19 mouse cellular contexts compared by ENCODE assay signal in the genomic region with DNA sequence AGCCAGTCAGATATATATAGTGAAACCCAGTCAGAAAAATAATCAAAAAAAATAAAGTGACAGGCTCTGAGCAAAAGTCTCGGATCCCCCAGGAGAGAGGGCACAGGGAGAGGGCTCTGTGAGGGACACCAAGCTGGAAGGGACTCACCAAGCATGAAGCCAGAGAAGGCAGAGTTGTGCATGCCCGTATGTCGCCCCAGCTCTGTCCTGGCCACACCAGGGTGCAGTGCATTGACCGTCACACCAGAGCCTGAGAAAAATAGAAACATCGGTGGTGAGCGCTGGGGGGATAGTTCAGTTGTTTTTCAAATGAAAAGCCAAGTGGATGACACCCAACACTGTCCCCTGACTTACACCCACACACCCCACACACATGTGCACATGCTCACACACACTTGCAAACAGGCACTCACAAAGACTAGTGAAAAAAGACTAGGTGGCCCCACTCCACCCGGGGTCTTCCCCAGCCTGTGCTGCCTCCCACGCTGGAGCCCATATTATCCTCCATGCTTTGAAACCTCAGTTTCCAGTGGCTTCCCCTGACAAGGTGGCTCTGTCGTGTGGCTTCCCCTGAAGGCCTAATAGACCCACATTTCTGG. TPM values are rescaled to one million over a fixed set of nuclear protein-coding genes. Genes with fewer than 3 reads are reported as not detected.
"Had no signal": no experiment of that assay in that cellular context is flagged by ENCODE, and none has a peak within 500 bp of the region (broad histone marks: within the 10 kb centered on the region; RNA-seq: fewer than 3 reads in every experiment).

No protein-coding gene starts in this region.

- ATAC-seq: lung, postnatal 0 days; midbrain, embryonic 13.5 days; midbrain, embryonic 15.5 days had no signal

- H3K4me2 ChIP-seq: lung, embryonic 15.5 days; midbrain, embryonic 11.5 days; midbrain, embryonic 13.5 days; midbrain, embryonic 15.5 days; neural tube, embryonic 12.5 days; stomach, embryonic 15.5 days had no signal

- H3K9me3 ChIP-seq: lung, embryonic 15.5 days; midbrain, embryonic 13.5 days; midbrain, embryonic 15.5 days; neural tube, embryonic 12.5 days; stomach, embryonic 15.5 days had no signal

- H3K27me3 ChIP-seq: lung, embryonic 15.5 days; megakaryocyte, embryonic 14.5 days; midbrain, embryonic 13.5 days; midbrain, embryonic 15.5 days; neural tube, embryonic 12.5 days; stomach, embryonic 15.5 days had no signal

- H3K4me1 ChIP-seq: lung, embryonic 15.5 days; midbrain, embryonic 13.5 days; midbrain, embryonic 15.5 days; neural tube, embryonic 12.5 days; stomach, embryonic 15.5 days had no signal

- DNase-seq: lung, adult 2 months; lung, postnatal 14 days; lung, postnatal 36 days; right cerebral cortex, postnatal 14 days; thymus, adult 18-20 months; thymus, postnatal 14 days; thymus, postnatal 36 days had no signal

- H3K9ac ChIP-seq: lung, embryonic 15.5 days; midbrain, embryonic 13.5 days; midbrain, embryonic 15.5 days; neural tube, embryonic 12.5 days; stomach, embryonic 15.5 days had no signal

- H3K27ac ChIP-seq: lung, embryonic 15.5 days; macrophage; midbrain, embryonic 13.5 days; midbrain, embryonic 15.5 days; neural tube, embryonic 12.5 days; stomach, embryonic 15.5 days had no signal

- H3K4me3 ChIP-seq: lung, embryonic 15.5 days; megakaryocyte, embryonic 14.5 days; midbrain, embryonic 13.5 days; midbrain, embryonic 15.5 days; neural tube, embryonic 12.5 days; stomach, embryonic 15.5 days had no signal

RNA-seq across cellular contexts. Expression of gene Gp6, which starts 32.8 kb away (rescaled TPM):
- polyA plus RNA-seq: midbrain, embryonic 15.5 days; midbrain, postnatal 0 days; neural tube, embryonic 14.5 days; thymus, postnatal 0 days had no signal
